Comparison of ENCODE assay signal across 17 mouse cellular contexts in genomic region chr8:4353741-4354140, GRCm38 (mm10).
"Had no signal": no experiment of that assay in that cellular context is flagged by ENCODE, and none has a peak within 500 bp of the region (broad histone marks: within the 10 kb centered on the region; RNA-seq: fewer than 3 reads in every experiment).

No protein-coding gene starts in this region.

- DNase-seq: retina, postnatal 1 day; right cerebral cortex, adult 18-20 months; right cerebral cortex, postnatal 14 days; right cerebral cortex, postnatal 25 days; right cerebral cortex, postnatal 4 days; spleen, adult 18-20 months; thymus, adult 18-20 months; thymus, adult 2 months; thymus, postnatal 14 days; thymus, postnatal 25 days; thymus, postnatal 36 days; thymus, postnatal 4 days had no signal

- H3K27ac ChIP-seq: neural tube, embryonic 12.5 days; neural tube, embryonic 13.5 days; neural tube, embryonic 15.5 days; stomach, embryonic 15.5 days; stomach, postnatal 0 days had no signal

- H3K4me2 ChIP-seq: neural tube, embryonic 12.5 days; neural tube, embryonic 13.5 days; neural tube, embryonic 15.5 days; stomach, embryonic 15.5 days had no signal

- H3K4me3 ChIP-seq: neural tube, embryonic 12.5 days; neural tube, embryonic 13.5 days; neural tube, embryonic 15.5 days; stomach, embryonic 15.5 days had no signal

- H3K27me3 ChIP-seq: neural tube, embryonic 12.5 days; neural tube, embryonic 13.5 days; neural tube, embryonic 15.5 days; stomach, embryonic 15.5 days had no signal

- H3K9me3 ChIP-seq: neural tube, embryonic 12.5 days; neural tube, embryonic 13.5 days; neural tube, embryonic 15.5 days; stomach, embryonic 15.5 days had no signal

- H3K9ac ChIP-seq: neural tube, embryonic 12.5 days; neural tube, embryonic 13.5 days; neural tube, embryonic 15.5 days; stomach, embryonic 15.5 days had no signal

- H3K4me1 ChIP-seq: neural tube, embryonic 12.5 days; neural tube, embryonic 13.5 days; neural tube, embryonic 15.5 days; stomach, embryonic 15.5 days had no signal

- H3K36me3 ChIP-seq: neural tube, embryonic 12.5 days; neural tube, embryonic 13.5 days; neural tube, embryonic 15.5 days; stomach, embryonic 15.5 days had no signal
